Mouse (Mus musculus): ENCODE results near the gene Smg1.

GRCm38 (mm10) chr7:118122235-118122634, 121.2 kb downstream of the Smg1 start:
- TF ChIP-seq POLR2A (IDR thresholded peaks at IDR 0.05; ENCODE audit: borderline replicate concordance, insufficient read depth, low read length) = no peak
- no peak for TF ChIP-seq CTCF (IDR thresholded peaks at IDR 0.05; ENCODE audit: borderline replicate concordance, insufficient read depth, low read depth, low read length)

All from cerebellum, adult 2 months (tissue).